Mouse (Mus musculus): ENCODE data around the gene Apol8. TPM values are rescaled to one million over a fixed set of nuclear protein-coding genes. Genes with fewer than 3 reads are reported as not detected.
A peak's percentile ranks its signal among the peaks of the same experiment; 100 is the strongest.

Gene Apol8
- polyA plus RNA-seq, 1 experiment from 2014 or later: 0.65 TPM

DNA sequence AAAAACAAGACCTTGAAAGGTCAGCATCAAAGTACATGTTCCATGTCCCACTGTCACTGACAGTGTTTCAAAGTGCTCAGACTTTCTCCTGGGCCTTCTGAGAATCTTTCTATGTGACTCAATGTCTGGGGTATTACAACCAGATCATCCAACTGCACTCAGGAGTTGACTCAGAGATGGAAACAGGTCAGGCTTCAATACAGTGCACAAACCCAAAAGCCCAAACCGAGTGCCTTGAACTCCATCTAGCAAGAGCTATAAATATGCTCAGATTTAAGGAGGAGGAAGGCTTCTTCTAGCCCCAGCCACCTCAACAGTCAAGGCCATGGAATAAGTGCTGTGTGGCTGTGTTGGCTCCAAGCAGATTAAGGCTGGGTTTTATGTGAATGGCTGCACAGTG is 29.0 kb upstream of the Apol8 start:
- H3K36me3 ChIP-seq: peaks cover 100% of the 10 kb centered on the region
- no peak overlapping the region for H3K9ac ChIP-seq
- no peak overlapping the region for H3K27ac ChIP-seq (ENCODE audit: poor library complexity, severe bottlenecking)
- H3K27me3 ChIP-seq (replicated peaks): no peaks in the 10 kb centered on the region
- H3K4me1 ChIP-seq (replicated peaks): 0 out of 2 replicates have a peak, but pooled peaks cover 3% of the 10 kb centered on the region
- no peaks in the 10 kb centered on the region for H3K9me3 ChIP-seq (replicated peaks)
- H3K4me3 ChIP-seq: no peak overlapping the region
- no peak overlapping the region for H3K4me2 ChIP-seq
- no peak for ATAC-seq (ENCODE audit: insufficient number of reproducible peaks, low FRiP score)
- WGBS: 69% methylated on average over 1 of the region's 1 CpGs

DNA sequence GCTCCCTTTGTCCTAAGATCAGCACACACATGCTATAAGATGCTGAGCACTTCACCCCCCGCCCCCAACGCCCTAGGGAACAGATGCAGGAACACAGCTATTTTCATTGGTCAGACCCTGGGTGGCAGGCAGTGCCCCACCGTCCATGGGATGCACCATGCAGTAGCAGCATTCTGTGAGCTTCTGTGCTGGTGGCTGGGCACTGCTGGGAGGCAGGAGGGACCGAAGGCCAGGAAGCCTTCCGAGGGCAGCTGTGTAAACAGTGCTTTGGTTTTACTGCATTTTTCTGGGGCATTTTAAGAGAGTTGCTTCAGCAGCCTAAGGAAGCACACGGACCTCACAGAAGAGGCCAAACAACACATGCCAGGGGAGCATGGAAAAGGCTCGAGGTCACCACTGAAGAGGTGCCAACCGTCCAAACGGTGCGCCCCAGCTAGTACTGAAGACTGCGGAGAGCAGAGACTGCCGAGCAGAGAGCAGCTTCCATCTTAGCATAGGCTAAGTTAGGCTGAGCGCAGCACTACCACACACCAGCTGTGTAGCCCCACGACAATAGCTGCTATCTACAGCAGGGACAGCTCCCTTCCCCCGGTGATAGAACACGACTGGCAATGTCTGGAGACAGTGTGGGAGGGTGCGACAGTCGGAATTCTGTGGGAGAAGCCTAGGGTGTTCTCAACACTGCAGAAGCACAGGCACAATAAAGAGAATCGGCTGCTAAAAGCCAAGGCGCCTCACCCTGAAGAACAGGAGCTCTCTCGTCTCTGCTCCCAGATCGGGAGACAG is 27.4 kb upstream of the Apol8 start:
- H3K4me1 ChIP-seq (replicated peaks): no peaks in the 10 kb centered on the region
- H3K36me3 ChIP-seq: peaks cover 100% of the 10 kb centered on the region
- H3K27me3 ChIP-seq (replicated peaks): no peaks in the 10 kb centered on the region
- H3K9me3 ChIP-seq (replicated peaks): no peaks in the 10 kb centered on the region
- H3K4me2 ChIP-seq: no peak overlapping the region
- H3K9ac ChIP-seq: no peak overlapping the region
- H3K4me3 ChIP-seq: no peak overlapping the region
- 70% methylated on average over 22 of the region's 22 CpGs for WGBS
- 0 out of 2 replicates have a peak overlapping the region, but pooled peaks have one; percentile 22 for H3K27ac ChIP-seq (ENCODE audit: poor library complexity, severe bottlenecking)
- no peak for ATAC-seq (ENCODE audit: insufficient number of reproducible peaks, low FRiP score)

DNA sequence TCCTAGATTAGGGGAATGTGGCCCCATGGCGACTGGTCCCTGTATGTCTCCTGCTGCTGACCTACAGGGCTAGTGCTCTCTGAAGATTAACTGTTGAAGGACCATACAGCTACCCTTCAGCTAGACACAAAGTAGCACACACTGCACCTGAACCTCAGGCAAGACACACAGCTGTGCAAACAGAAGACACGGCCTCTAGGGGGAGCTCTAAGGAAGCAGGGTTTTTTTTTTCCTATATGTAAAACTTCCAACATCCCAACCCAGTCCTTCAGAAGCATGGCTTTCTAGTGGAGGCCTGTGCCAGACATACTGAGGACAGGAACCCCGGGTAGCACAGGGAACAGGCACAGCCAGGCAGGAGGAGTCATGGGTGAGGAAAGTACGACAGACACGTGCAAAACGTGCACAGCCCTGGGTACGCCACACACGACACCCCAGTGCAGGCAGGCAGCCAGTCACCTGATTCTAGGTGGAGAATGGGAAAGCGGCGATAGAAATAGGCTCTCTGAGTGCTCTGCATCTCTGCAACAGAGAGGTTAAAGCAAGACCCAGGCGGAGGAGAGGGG is 25.7 kb upstream of the Apol8 start:
- H3K27ac ChIP-seq (ENCODE audit: poor library complexity, severe bottlenecking): no peak overlapping the region
- no peak overlapping the region for H3K4me2 ChIP-seq
- no peak overlapping the region for H3K9ac ChIP-seq
- peaks cover 100% of the 10 kb centered on the region for H3K36me3 ChIP-seq
- no peaks in the 10 kb centered on the region for H3K9me3 ChIP-seq (replicated peaks)
- H3K4me3 ChIP-seq: no peak overlapping the region
- H3K27me3 ChIP-seq (replicated peaks): no peaks in the 10 kb centered on the region
- H3K4me1 ChIP-seq (replicated peaks): no peaks in the 10 kb centered on the region
- 79% methylated on average over 11 of the region's 11 CpGs for WGBS
- no peak for ATAC-seq (ENCODE audit: insufficient number of reproducible peaks, low FRiP score)

DNA sequence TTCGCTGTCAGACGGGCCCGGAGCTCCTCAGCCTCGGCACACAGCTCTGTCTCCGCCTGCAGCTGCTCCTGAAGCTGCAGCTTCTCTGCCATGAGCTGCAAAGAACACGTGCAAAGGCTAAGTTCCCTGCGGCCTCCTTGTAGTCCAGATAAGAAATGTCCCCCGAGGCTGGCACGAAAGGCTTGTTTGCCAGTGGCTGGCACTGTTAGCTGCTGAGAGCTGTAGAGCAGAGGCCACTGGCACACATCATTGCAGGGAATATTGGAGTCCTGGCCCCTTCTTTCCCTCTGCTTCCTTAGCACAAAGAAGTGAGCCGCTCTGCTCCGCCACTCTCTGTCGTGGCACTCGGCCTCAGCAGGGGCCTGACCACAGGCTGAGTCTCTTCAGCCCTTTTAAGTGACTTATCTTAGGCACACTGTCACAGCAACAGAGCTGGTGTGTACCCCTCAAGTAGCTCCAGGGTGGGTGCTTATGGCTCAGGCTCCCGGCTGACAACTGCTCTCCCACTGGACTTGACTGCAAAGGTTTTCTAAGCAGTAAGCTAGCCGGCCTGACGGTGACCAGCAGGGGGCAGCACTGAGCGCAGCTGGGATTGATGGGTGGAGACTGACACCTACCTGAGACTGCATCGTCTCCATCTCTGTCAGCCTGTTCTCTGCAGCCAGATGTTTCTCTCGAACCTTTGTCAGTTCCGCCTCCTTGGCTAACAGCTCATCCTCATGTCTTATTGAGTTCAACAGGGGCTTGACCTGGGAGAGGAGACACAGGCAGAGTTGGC is 18.6 kb upstream of the Apol8 start:
- ATAC-seq (ENCODE audit: insufficient number of reproducible peaks, low FRiP score): no peak
- Histone ChIP-seq H3K4me1 (replicated peaks) (no peaks in the 10 kb centered on the region), H3K4me3 (no peak overlapping the region), H3K36me3 (peaks cover 99% of the 10 kb centered on the region), H3K27me3 (replicated peaks) (no peaks in the 10 kb centered on the region), H3K9ac (no peak overlapping the region), H3K4me2 (no peak overlapping the region), H3K27ac (ENCODE audit: poor library complexity, severe bottlenecking) (no peak overlapping the region), H3K9me3 (replicated peaks) (no peaks in the 10 kb centered on the region)
- WGBS: 68% methylated on average over 20 of the region's 20 CpGs

DNA sequence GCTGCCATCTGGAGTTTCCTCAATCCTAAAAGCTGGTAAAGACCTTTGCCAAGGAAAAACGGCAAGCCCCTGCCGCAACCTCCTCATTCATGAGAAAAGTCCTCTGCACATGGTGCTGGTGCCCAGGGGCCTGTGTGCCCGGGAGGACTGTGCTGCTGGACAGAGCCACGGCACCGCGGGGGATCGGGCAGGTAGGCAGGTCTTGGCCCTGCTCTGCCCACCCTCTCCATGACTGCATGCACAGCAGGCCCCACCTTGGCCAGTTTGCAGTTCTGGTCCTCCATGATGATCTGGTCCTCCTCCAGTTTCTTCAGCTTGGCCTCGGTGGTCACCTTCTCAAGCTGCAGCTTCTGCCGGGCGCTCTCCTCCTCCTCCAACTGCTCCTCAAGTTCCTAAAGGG is 17.5 kb upstream of the Apol8 start:
- WGBS: 94% methylated on average over 10 of the region's 10 CpGs
- no peak overlapping the region for H3K27ac ChIP-seq (ENCODE audit: poor library complexity, severe bottlenecking)
- no peak for ATAC-seq (ENCODE audit: insufficient number of reproducible peaks, low FRiP score)

DNA sequence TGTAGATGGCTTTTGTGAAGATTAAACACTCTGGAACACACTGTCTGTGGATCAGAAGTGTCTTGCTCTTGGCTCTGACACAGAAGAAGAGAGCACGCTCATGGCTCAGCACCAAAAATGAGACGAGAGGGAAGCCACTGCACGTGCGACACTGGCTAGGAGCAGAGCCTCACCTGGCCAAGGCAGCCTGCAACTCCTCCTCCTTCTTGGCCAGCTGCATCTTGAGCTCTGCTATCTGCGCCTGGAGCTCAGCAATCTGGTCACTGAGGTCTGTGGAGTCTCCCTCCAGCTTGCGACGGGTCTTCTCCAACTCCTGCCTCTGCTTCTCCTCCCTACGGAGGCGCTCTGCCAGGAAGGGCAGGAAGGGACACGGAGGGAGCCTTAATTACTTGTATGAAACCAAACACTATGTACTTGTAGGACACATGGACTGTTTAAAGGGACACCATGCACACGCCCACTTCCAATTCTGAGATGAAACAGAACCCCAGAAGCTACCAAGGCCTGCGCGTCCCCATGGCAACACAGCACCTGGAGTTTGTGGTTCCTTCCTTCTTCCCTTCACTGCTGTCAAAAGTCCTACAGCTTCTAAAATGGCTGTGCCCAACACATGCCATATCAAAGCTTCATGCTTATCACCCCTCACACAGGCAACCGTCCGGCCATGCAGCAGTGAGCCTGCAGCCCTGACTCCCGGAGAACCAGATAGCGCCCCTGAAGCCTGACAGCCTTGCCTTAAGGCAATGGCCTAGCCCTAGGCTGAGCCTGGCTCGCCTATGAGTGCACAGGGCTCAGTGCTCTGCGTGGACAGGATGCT is 16.5 kb upstream of the Apol8 start:
- Histone ChIP-seq H3K27ac (ENCODE audit: poor library complexity, severe bottlenecking) (no peak overlapping the region), H3K4me3 (no peak overlapping the region), H3K4me2 (no peak overlapping the region), H3K27me3 (replicated peaks) (no peaks in the 10 kb centered on the region), H3K9ac (no peak overlapping the region), H3K36me3 (peaks cover 99% of the 10 kb centered on the region), H3K9me3 (replicated peaks) (no peaks in the 10 kb centered on the region), H3K4me1 (replicated peaks) (no peaks in the 10 kb centered on the region)
- 78% methylated on average over 19 of the region's 19 CpGs for whole genome bisulfite sequencing
- no peak for ATAC-seq (ENCODE audit: insufficient number of reproducible peaks, low FRiP score)

More for the DNA sequence above, 17.5 kb upstream of the Apol8 start:
- H3K36me3 ChIP-seq: peaks cover 99% of the 10 kb centered on the region
- H3K27me3 ChIP-seq (replicated peaks): no peaks in the 10 kb centered on the region
- no peaks in the 10 kb centered on the region for H3K9me3 ChIP-seq (replicated peaks)
- no peak overlapping the region for H3K9ac ChIP-seq
- H3K4me2 ChIP-seq: no peak overlapping the region
- H3K4me3 ChIP-seq: no peak overlapping the region
- H3K4me1 ChIP-seq (replicated peaks): no peaks in the 10 kb centered on the region

DNA sequence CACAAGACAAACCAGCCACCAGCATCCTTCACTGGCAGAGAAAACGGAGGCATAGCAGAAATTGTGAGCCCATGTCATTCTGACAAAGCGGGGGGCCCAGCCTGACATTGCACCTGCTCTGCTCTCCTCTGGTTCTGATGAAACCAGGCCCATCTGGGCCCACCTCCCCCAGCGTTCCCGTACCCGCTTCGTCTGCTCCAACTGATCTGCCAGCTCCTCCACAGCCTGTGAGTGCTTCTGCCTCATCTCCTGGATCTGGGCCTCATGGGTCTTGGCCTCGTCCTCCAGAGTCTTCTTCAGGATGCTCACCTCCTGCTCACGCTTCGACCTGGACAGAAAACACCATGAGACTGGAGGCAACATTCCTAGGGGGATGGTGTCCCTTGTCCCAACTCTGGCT is 14.1 kb upstream of the Apol8 start:
- 93% methylated on average over 9 of the region's 9 CpGs for WGBS
- Histone ChIP-seq H3K4me1 (replicated peaks) (no peaks in the 10 kb centered on the region), H3K4me2 (no peak overlapping the region), H3K9ac (no peak overlapping the region), H3K27ac (ENCODE audit: poor library complexity, severe bottlenecking) (no peak overlapping the region), H3K4me3 (no peak overlapping the region), H3K36me3 (peaks cover 99% of the 10 kb centered on the region), H3K9me3 (replicated peaks) (no peaks in the 10 kb centered on the region), H3K27me3 (replicated peaks) (no peaks in the 10 kb centered on the region)
- no peak for ATAC-seq (ENCODE audit: insufficient number of reproducible peaks, low FRiP score)

DNA sequence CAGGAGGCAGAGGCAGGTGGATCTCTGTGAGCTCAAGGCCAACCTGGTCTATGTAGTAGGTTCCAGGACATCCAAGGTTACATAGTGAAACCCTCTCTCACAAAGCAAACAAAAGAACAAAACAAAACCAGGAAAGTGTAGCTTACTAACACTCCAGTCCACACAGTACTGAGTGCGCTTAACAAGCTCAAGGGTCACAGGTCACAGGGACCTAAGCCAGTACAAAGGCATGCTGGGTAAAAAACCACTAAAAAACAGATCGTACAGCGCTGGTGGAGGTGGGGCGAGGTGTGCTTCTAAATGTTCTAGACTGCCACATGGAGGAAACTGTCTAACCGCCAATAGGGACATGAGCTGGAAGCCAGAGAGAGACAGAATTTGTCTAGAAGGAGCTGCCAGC is 13.5 kb upstream of the Apol8 start:
- no peaks in the 10 kb centered on the region for H3K9me3 ChIP-seq (replicated peaks)
- 91% methylated on average over 5 of the region's 5 CpGs for WGBS
- no peak overlapping the region for H3K4me2 ChIP-seq
- ATAC-seq (ENCODE audit: insufficient number of reproducible peaks, low FRiP score): no peak
- no peaks in the 10 kb centered on the region for H3K27me3 ChIP-seq (replicated peaks)
- no peak overlapping the region for H3K27ac ChIP-seq (ENCODE audit: poor library complexity, severe bottlenecking)
- H3K4me3 ChIP-seq: no peak overlapping the region
- no peak overlapping the region for H3K9ac ChIP-seq
- peaks cover 99% of the 10 kb centered on the region for H3K36me3 ChIP-seq
- H3K4me1 ChIP-seq (replicated peaks): no peaks in the 10 kb centered on the region

DNA sequence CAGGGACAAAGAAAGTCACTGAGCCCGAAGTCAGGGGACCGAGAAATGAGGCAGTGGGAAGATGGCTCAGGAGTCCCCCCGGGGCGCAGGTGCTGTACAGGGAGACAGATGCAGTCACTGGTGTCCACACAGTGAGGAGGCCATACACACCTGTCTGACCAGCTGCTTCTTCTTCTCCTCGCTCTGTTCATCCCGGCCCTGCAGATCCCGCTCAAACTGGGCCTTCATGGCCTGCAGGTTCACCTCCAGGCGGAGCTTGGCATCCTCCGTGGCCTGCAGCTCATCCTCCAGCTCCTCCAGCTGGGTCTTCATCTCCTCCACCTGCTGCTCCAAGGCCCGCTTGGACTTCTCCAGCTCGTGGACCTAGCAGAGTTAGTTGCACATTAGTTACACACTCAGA is 10.2 kb upstream of the Apol8 start:
- H3K36me3 ChIP-seq: peaks cover 100% of the 10 kb centered on the region

DNA sequence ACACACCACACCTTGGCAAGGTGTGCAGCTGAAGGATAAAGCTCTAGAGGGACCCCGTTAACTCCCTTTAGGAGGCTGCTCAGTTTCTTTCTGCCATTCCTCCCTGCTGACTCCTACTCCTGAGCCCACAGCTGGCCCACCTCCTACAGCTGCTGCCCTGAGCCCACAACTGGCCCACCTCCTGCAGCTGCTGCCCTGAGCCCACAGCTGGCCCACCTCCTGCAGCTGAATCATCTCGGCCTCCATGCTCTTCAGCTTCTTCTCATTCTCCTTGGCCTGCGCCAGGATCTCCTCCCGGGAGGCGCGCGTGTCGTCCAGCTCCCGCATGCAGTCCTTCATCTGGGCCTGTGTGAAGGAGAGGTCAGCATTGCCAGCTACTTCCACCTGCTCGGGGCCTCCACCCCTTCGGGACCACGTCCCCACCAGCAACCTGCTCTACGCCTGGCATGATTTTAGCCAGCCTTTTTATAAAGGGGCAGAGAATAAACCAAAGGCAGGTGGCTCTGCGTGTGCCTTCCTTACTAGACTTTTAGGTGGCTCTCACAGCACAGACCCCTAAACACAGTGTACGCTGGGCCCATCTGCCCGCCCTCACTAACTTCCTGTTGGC is 8.8 kb upstream of the Apol8 start:
- 93% methylated on average over 16 of the region's 16 CpGs for WGBS
- Histone ChIP-seq H3K9me3 (replicated peaks) (no peaks in the 10 kb centered on the region), H3K27ac (ENCODE audit: poor library complexity, severe bottlenecking) (no peak overlapping the region), H3K27me3 (replicated peaks) (no peaks in the 10 kb centered on the region), H3K4me3 (no peak overlapping the region), H3K4me1 (replicated peaks) (no peaks in the 10 kb centered on the region), H3K36me3 (peaks cover 100% of the 10 kb centered on the region), H3K9ac (no peak overlapping the region), H3K4me2 (no peak overlapping the region)
- no peak for ATAC-seq (ENCODE audit: insufficient number of reproducible peaks, low FRiP score)

More for the DNA sequence above, 10.2 kb upstream of the Apol8 start:
- no peak overlapping the region for H3K4me3 ChIP-seq
- H3K9ac ChIP-seq: no peak overlapping the region
- ATAC-seq (ENCODE audit: insufficient number of reproducible peaks, low FRiP score): no peak
- no peaks in the 10 kb centered on the region for H3K27me3 ChIP-seq (replicated peaks)
- no peaks in the 10 kb centered on the region for H3K9me3 ChIP-seq (replicated peaks)
- WGBS: 93% methylated on average over 11 of the region's 11 CpGs
- H3K4me1 ChIP-seq (replicated peaks): no peaks in the 10 kb centered on the region
- no peak overlapping the region for H3K27ac ChIP-seq (ENCODE audit: poor library complexity, severe bottlenecking)
- no peak overlapping the region for H3K4me2 ChIP-seq
